Mouse (Mus musculus): Measurements from ENCODE around the gene Ddx56.

- TF ChIP-seq CTCF (IDR thresholded peaks at IDR 0.05; ENCODE audit: low read depth) (no peak), EP300 (IDR thresholded peaks at IDR 0.05; ENCODE audit: low read depth) (no peak)
Observed at GRCm38 (mm10) chr11:6282940-6283339, 15.4 kb upstream of the Ddx56 start.
